Mouse (Mus musculus) CH12.LX (cell line): Measurements from ENCODE around the gene Tpst2. TPM values are rescaled to one million over a fixed set of nuclear protein-coding genes. Genes with fewer than 3 reads are reported as not detected.
A peak's percentile ranks its signal among the peaks of the same experiment; 100 is the strongest.

Experiments
- DNase-seq: peaks from one replicate; pipeline ENCODE4 v3.0.0-alpha.2; 2013; ENCODE audit errors: extremely low read depth
- H3K27ac ChIP-seq: 2 replicates; pipeline ENCODE4 v1.5.1; 2012; ENCODE audit warnings: low read depth, mild to moderate bottlenecking, control low read depth, moderate library complexity; ENCODE audit not compliant: insufficient read depth
- H3K27me3 ChIP-seq: replicated peaks from 2 replicates; pipeline ENCODE3; 2012; ENCODE audit warnings: inconsistent platforms
- H3K36me3 ChIP-seq, 2 experiments: replicated peaks in 1 of 2; 2 replicates each; pipeline versions ENCODE3 to v1.6.1; 2012; ENCODE audit warnings: inconsistent platforms in 1 of 2, low read length in 1 of 2, mild to moderate bottlenecking in 1 of 2, mixed read lengths in 1 of 2, moderate library complexity in 1 of 2; ENCODE audit not compliant: control insufficient read depth in 1 of 2, insufficient read depth in 1 of 2
- H3K4me1 ChIP-seq, 2 experiments: 2 replicates each; pipeline ENCODE4 v1.6.1; 2012; ENCODE audit warnings: inconsistent platforms in 1 of 2, moderate library complexity in 1 of 2; ENCODE audit not compliant: insufficient read depth in 2 of 2, control insufficient read depth in 1 of 2
- H3K4me2 ChIP-seq: 2 replicates; pipeline ENCODE4 v1.6.1; 2012; ENCODE audit warnings: low read depth, mild to moderate bottlenecking, control low read depth; ENCODE audit not compliant: poor library complexity, insufficient read depth, severe bottlenecking
- H3K4me3 ChIP-seq, 3 experiments: fragments of 150-350 bp in 1 of 3; sonication (generic) in 1 of 3; replicated peaks in 1 of 3; 2 replicates each; pipeline versions ENCODE3 to v1.5.1; 2011 to 2012; ENCODE audit warnings: low read depth in 2 of 3, low read length in 2 of 3, mild to moderate bottlenecking in 2 of 3, moderate library complexity in 2 of 3, control low read depth in 1 of 3, improper control_type of control experiment in 1 of 3, inconsistent platforms in 1 of 3, mixed read lengths in 1 of 3; ENCODE audit not compliant: poor library complexity in 1 of 3
- H3K79me2 ChIP-seq: replicated peaks from 2 replicates; pipeline ENCODE4 v1.6.1; 2012; ENCODE audit warnings: mild to moderate bottlenecking, moderate library complexity; ENCODE audit not compliant: control insufficient read depth, poor library complexity, insufficient read depth, severe bottlenecking; ENCODE audit errors: extremely low read depth
- H3K9ac ChIP-seq: 2 replicates; pipeline ENCODE4 v1.6.1; 2012; ENCODE audit warnings: low read depth, mild to moderate bottlenecking, control low read depth, moderate library complexity; ENCODE audit not compliant: insufficient read depth
- H3K9me3 ChIP-seq: replicated peaks from 2 replicates; pipeline ENCODE3; 2012; ENCODE audit warnings: low read length, inconsistent platforms, mixed read lengths
- BHLHE40 ChIP-seq: IDR thresholded peaks from 2 replicates; pipeline ENCODE4 v1.6.1; 2011; ENCODE audit warnings: mild to moderate bottlenecking, low read depth, low read length, improper control_type of control experiment
- CHD1 ChIP-seq: IDR thresholded peaks from 2 replicates; pipeline ENCODE4 v1.6.1; 2012; ENCODE audit warnings: low read depth, low read length, improper control_type of control experiment, inconsistent platforms
- CHD2 ChIP-seq: IDR thresholded peaks from 2 replicates; pipeline ENCODE4 v1.6.1; 2011; ENCODE audit warnings: low read length, improper control_type of control experiment
- E2F4 ChIP-seq: IDR thresholded peaks from 2 replicates; pipeline ENCODE4 v1.6.1; 2011; ENCODE audit warnings: low read depth, low read length, improper control_type of control experiment; ENCODE audit not compliant: insufficient replicate concordance
- ELF1 ChIP-seq: IDR thresholded peaks from 2 replicates; pipeline ENCODE4 v1.6.1; 2014; ENCODE audit warnings: low read depth, mild to moderate bottlenecking, inconsistent platforms, low read length, improper control_type of control experiment
- EP300 ChIP-seq: IDR thresholded peaks from 2 replicates; pipeline ENCODE4 v1.6.1; 2011; ENCODE audit warnings: low read length, improper control_type of control experiment
- IRF4 ChIP-seq: IDR thresholded peaks from 2 replicates; pipeline ENCODE4 v1.6.1; 2014; ENCODE audit warnings: low read depth, mild to moderate bottlenecking, inconsistent platforms, low read length, improper control_type of control experiment
- JUN ChIP-seq: IDR thresholded peaks from 2 replicates; pipeline ENCODE4 v1.6.1; 2011; ENCODE audit warnings: low read depth, mild to moderate bottlenecking, low read length, improper control_type of control experiment, moderate library complexity; ENCODE audit not compliant: insufficient read depth
- TBP ChIP-seq: conservative IDR thresholded peaks from 2 replicates; pipeline ENCODE4 v1.6.1; 2011; ENCODE audit warnings: low read depth, low read length, improper control_type of control experiment
- ZC3H11A ChIP-seq: IDR thresholded peaks from 2 replicates; pipeline ENCODE4 v1.6.1; 2012; ENCODE audit warnings: low read depth, mild to moderate bottlenecking, inconsistent platforms, low read length, improper control_type of control experiment
- ZMIZ1 ChIP-seq: IDR thresholded peaks from 2 replicates; pipeline ENCODE4 v1.6.1; 2012; ENCODE audit warnings: low read depth, mild to moderate bottlenecking, inconsistent platforms, low read length, improper control_type of control experiment
- ZNF384 ChIP-seq: IDR thresholded peaks from 2 replicates; pipeline ENCODE4 v1.6.1; 2012; ENCODE audit warnings: low read depth, low read length, improper control_type of control experiment, inconsistent platforms
- dilution Hi-C: fragments of 300-500 bp; cut with MboI; formaldehyde crosslinking; loops from 2 replicates; pipeline ENCODE4 v1.14.3; 2020; ENCODE audit warnings: low sequenced_read_pairs; ENCODE audit not compliant: extremely low pct_unique_long_range_greater_than_20kb, extremely low pct_ligation_motif_present
- in situ Hi-C: fragments of 300-500 bp; cut with MboI; formaldehyde crosslinking; loops from 3 replicates; pipeline ENCODE4 v1.14.3; 2019; ENCODE audit warnings: low sequenced_read_pairs, low pct_ligation_motif_present, low pct_unique_long_range_greater_than_20kb, mixed read lengths
- polyA plus RNA-seq: library from polyadenylated mRNA; unstranded; fragments of >175 nt; gene quantifications from 2 replicates; pipeline ENCODE4 v1.2.1, GENCODE M21; 2012; ENCODE audit warnings: low read depth; ENCODE audit not compliant: insufficient read length
- total RNA-seq, 2 experiments: library from RNA; depleted of rRNA; stranded (reverse); fragments of 300-350 nt in 1 of 2; fragments of >200 nt in 1 of 2; gene quantifications; 2 replicates each; pipeline ENCODE4 v1.2.3; 2012 to 2014

Tpst2 gene
- total and polyA plus RNA-seq, 3 experiments = 12.6 to 20.7 (median 15.6) TPM

DNA sequence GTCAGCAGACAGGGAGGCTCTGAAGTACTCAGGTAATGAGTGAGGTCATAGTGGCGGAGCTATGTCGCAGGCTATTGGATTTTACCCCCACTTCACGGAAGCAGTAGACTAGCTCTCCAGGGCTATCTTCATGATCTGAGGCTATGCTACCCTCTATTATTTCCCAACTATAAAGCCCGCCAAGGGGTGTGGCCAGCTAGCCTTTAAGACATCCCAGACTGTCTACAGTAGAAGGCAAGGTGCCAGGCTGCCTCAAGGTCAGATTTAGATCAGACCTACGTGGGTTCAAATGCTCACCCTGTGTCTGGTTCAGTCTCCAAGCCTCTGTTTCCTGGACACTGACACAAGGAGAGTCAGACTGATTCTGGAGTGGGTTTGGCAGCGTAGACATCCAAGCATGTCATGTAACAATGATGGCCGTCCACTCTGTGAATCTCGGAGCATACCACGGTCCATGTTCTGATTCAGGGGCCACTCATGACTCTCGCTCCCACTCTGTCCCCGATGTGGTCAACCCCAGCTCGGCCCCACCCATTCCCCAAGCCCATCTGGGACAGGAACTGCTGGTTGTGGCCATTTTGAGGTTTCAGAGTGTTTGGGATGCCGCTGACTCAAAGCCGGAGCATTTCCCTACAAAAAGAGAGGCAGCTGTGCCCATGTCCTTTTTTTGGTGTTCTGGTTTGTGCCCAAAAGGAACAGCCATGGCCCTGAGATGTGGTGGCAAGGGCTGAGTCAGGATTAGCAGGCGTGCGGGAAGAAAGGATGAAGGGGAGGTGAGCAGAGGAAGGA, 16.4 kb upstream of the Tpst2 start (continued):
- TF ChIP-seq ZNF384 (no peak), JUN (no peak)

DNA sequence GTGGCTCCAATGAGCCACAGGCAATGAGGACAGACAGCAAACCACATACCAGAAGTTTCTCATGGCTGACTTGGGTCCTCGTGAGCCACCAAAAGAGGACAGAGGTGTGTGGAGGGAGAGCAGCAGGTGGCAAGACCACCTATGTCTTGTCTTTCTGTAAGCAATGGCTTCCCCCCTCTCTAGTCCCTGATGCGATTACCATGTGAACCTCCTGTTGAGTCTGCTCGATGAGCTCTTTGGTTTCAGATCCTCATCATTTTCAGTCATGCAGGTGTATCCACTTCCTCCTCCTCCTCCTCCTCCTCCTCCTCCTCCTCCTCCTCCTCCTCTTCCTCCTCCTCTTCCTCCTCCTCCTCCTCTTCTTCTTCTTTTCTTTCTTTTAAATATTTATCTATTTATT, 15.7 kb upstream of the Tpst2 start:
- peaks cover 57% of the 10 kb centered on the region for H3K27me3 ChIP-seq
- H3K27ac ChIP-seq = no peak overlapping the region
- no peak for DNase-seq
- dilution Hi-C loops (no loop called here), in situ Hi-C loops (no loop called here)
- H3K79me2 ChIP-seq = no peaks in the 10 kb centered on the region
- no peak overlapping the region for H3K4me3 ChIP-seq
- H3K4me2 ChIP-seq = no peak overlapping the region
- peaks cover 4% of the 10 kb centered on the region for H3K9me3 ChIP-seq
- no peak for TF ChIP-seq ELF1
- no peak for TF ChIP-seq ZMIZ1
- peak; percentile 26; the same call in 1 of the 2 replicates for TF ChIP-seq EP300
- no peak for TF ChIP-seq TBP
- TF ChIP-seq ZC3H11A = no peak
- TF ChIP-seq CHD1 = no peak
- TF ChIP-seq IRF4 = peak; percentile 29; the same call in 1 of the 2 replicates
- TF ChIP-seq, all 38 proteins: peak for 2
- peaks cover 18 to 28% of the 10 kb centered on the region in 2 experiments for H3K4me1 ChIP-seq
- no peak overlapping the region for H3K9ac ChIP-seq
- no peaks in the 10 kb centered on the region for H3K36me3 ChIP-seq

DNA sequence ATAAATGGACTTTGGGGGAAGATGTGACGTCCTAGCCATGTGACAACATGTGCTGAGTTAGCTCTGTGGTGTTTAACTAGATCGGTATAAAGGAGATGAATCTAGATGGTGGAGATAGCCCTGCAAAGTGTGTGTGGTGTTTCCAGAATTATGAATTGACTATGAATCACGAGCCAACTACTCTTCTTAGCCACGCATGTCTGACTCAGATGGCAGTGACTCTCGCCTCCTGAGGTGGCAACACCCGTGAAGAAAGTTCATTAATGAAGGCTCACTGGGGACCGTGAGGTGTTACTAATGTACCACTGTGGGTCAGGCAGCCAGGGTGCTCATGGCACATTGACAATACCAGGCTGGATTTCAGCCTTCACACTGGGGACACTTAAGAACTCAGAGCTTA, 12.4 kb upstream of the Tpst2 start:
- in situ Hi-C loops (no loop called here), dilution Hi-C loops (no loop called here)
- Histone ChIP-seq H3K4me3 (no peak overlapping the region), H3K79me2 (no peaks in the 10 kb centered on the region), H3K27ac (no peak overlapping the region), H3K27me3 (peaks cover 54% of the 10 kb centered on the region), H3K4me1 (peaks cover 25 to 47% of the 10 kb centered on the region in 2 experiments), H3K9me3 (peaks cover 4% of the 10 kb centered on the region), H3K9ac (no peak overlapping the region), H3K36me3 (no peaks in the 10 kb centered on the region), H3K4me2 (no peak overlapping the region)
- no peak for DNase-seq
- 0 out of 2 replicates have a peak, but pooled peaks have one; percentile 9 for TF ChIP-seq BHLHE40
- TF ChIP-seq CHD2 = no peak
- TF ChIP-seq CHD1 = no peak
- no peak for TF ChIP-seq E2F4
